Mouse (Mus musculus): ENCODE data around the gene Col8a1.

GRCm38 (mm10) chr16:57779011-57779410, 24.5 kb upstream of the Col8a1 start:
- TF ChIP-seq CTCF (IDR thresholded peaks at IDR 0.05; ENCODE audit: low read depth, low read length) (no peak), POLR2A (IDR thresholded peaks at IDR 0.05; ENCODE audit: insufficient read depth, low read length) (no peak), EP300 (IDR thresholded peaks at IDR 0.05; ENCODE audit: insufficient read depth, low read depth, low read length) (no peak)
